Mouse (Mus musculus) heart, adult 8-10 months (tissue): ENCODE measurements at regions not wholly inside any gene's neighbourhood (a gene's known extent, or its start where the extent isn't known, plus 50 kb on each side); places are given as distances from the start of the nearest gene placed in this dataset.
"Not testable (repeated sequence)": the region's sequence is repeated elsewhere in the genome, so short reads cannot be mapped to it uniquely, and the experiment has no call there.

Experiments
- DNase-seq: peaks from one replicate; pipeline ENCODE4 v3.0.0; 2022; ENCODE audit warnings: low spot score

DNA sequence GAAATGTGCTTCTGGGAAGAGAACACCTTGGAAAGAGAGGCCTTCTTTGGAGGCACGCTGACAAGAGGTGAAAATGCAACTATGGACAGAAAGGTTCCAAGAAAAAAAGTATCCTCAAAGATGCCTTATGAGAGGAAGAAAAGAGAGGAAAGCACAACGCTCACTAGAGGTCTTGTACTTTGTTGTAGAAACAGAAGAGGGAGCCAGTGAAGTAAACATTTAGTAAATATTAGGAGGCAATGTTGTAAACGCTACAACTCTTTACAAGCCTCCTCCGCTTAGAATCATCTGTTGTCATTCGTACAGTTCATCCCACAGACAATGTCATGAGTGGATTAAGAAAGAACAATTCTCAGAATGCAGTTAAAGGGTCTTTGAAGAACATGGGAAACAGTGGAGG is 77.4 kb downstream of the Tfpi2 start:
- DNase-seq: peak; percentile 25

DNA sequence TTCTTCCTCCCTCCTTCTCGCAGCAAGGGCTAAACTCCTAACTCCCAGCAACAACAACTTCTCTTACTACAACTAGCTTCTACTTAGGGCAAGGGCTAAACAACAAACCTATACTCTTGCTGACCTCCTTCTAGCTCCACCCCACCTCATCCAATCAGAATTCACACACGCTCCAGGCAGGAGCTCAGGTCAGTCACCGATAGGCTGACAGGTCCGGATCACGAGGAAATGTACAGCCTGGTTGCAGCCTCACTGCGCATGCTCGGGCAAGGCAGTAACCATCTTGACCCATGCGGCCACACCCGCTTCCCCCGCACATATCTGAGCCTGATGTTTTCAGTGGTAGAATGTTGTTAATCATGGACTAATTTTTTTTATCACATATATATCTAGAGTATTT is 84.0 kb downstream of the Tfpi2 start:
- DNase-seq: no peak

DNA sequence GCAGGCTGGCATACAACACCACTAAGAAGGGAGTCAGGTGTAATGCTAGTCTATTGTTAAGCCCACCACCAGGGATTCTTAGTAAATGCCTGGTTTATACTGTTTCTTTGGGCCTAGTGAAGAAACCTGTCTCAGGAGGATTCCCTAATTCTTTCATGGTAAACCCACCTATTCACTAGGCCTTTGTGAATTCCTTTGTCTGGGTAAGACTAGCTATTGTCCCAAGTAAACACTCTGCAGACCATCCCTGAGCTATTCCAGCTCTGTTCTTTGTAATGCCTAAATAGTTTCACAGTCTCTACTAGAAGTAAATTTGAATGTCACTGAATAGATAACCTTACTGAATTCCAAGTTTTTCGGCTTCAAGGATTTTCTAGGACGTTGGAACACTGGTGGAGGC is 111.3 kb upstream of the Calcr start:
- not testable (repeated sequence) for DNase-seq

DNA sequence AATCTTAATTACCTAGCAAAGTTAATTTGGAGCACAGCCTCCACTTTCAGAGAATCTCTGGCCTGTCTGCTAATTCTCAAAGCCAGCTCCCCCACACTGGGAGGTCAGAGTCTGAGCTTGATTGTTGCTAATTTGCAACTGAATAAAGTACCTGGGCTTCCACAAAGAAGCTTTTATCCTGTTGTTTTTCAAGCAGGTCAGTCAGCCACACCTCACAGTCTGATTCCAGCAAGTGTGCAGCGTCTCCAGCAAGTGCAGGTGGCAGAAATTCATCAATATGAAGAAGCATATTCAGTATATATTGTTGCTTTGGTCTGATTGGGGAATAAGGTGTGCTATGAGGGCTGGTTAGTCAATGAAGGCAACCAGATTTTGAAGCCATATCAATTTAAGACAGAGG is 110.3 kb upstream of the Calcr start:
- DNase-seq: not testable (repeated sequence)

DNA sequence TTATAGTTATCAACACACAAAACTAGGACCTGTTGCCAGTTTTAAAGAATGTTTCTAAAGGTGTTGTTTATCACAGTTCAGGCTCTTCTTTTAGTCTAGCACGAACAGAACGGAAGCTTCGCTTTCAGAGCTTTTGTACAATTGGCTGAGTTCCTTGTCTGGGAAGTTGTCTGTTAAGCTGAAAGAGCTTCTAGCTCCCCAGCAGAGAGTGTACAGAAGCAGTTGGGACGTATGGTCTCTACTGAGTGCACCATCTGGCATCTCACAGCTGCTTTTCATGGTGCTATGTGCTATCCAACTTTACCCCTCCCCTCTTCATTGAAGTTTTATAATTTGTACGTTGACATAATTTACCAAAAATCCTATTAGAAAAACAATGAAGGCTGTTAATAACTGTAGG is 96.5 kb upstream of the Calcr start:
- DNase-seq: no peak

DNA sequence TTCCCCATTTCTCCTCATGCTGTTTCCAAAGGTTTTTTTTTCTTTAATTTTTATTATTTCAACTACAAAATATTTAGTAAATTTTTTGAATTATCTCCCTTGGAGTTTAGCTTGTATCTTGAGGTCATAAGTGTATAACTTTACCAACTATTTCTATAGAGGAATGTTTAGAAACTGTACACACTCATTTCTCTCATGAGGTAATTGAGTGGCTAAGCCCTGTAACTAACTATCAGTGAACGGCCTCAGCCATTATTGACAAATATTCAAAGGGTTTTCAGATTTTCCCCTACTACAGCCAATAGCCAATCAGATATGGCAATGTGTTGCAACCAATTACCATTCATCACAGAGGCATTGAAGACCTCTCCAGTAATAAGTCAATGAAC is 96.1 kb upstream of the Calcr start:
- DNase-seq: no peak

DNA sequence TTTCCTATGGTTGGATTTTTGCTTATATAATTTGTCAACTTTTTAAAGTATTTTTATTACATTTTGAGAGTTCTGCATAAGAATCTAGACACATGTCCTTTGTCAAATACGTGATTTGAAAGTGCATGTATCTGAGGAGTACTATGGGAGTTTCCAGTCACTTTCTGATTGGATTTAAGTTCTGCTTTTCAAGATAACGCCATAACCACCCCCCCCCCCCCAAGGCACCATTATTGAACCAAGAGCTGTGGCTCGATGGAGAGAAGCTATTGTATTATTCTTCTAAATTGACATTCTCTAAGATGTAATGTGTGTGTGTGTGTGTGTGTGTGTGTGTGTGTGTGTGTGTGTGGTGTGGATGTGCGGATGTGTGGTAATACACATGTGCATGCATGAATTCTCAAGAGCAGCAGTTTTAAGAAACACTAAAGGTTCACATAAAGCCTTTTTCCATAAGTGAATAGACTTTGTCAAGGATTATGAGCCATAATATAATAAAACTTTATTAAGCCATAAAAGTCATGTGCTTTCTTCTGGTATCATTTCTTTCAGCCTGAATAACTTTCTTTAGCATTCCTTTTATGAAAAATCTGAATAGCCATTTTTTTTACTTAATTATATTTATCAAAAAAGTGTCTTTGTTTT is 95.5 kb upstream of the Calcr start:
- DNase-seq: no peak

DNA sequence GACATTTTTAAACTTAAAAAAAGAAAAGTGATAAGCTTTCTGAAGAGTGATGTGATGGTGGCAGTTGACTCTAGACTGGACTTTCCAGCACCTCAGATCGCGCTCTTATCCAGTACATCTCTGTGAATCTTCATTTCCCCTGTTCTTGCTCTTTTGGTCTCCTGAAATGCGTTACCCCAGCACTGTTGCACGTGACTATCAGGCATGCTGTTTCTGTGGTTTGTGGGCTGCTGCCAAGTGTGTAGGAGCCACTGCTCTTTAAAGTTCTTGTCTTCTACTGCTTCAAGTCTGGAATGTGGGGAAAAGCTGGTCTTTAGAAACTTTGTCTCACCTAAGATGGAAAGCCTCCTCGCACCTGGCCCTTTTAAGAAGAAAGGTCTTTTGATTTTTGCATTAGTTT is 85.6 kb upstream of the Calcr start:
- DNase-seq: no peak
